Mouse (Mus musculus) midbrain, postnatal 0 days (tissue): ENCODE measurements around the gene Wnt5b. TPM values are rescaled to one million over a fixed set of nuclear protein-coding genes. Genes with fewer than 3 reads are reported as not detected.
A peak's percentile ranks its signal among the peaks of the same experiment; 100 is the strongest.

ENCODE experiments used
- ATAC-seq: fragments of 200-750 bp; cut with Nextera tagmentation; 2 replicates; pipeline ENCODE4 v1.8.0; 2017; ENCODE audit warnings: moderate number of reproducible peaks, mild to moderate bottlenecking, moderate TSS enrichment, moderate library complexity; ENCODE audit not compliant: low FRiP score
- DNase-seq: peaks from one replicate; pipeline ENCODE4 v3.0.0-alpha.2; 2015; ENCODE audit warnings: low spot score
- H3K27ac ChIP-seq: fragments of 300-500 bp; sonication (generic); 2 replicates; pipeline ENCODE4 v1.5.1; 2014; ENCODE audit warnings: low read depth, mild to moderate bottlenecking, low read length, mixed read lengths
- H3K27me3 ChIP-seq: fragments of 300-500 bp; sonication (generic); 2 replicates; pipeline ENCODE4 v1.6.1; 2014; ENCODE audit warnings: low read length, control low read depth, mixed read lengths; ENCODE audit not compliant: insufficient read depth
- H3K36me3 ChIP-seq: fragments of 300-500 bp; sonication (generic); 2 replicates; pipeline ENCODE4 v1.6.1; 2014; ENCODE audit warnings: low read length, control low read depth, mixed read lengths; ENCODE audit not compliant: insufficient read depth
- H3K4me1 ChIP-seq: fragments of 300-500 bp; sonication (generic); 2 replicates; pipeline ENCODE4 v1.6.1; 2014; ENCODE audit warnings: mild to moderate bottlenecking, control low read depth, antibody characterized with exemption, low read length, mixed read lengths; ENCODE audit not compliant: insufficient read depth
- H3K4me2 ChIP-seq: fragments of 300-500 bp; sonication (generic); 2 replicates; pipeline ENCODE4 v1.6.1; 2014; ENCODE audit warnings: low read depth, mild to moderate bottlenecking, low read length, mixed read lengths; ENCODE audit not compliant: poor library complexity, severe bottlenecking
- H3K4me3 ChIP-seq: fragments of 300-500 bp; sonication (generic); 2 replicates; pipeline ENCODE4 v1.5.1; 2014; ENCODE audit warnings: low read depth, mild to moderate bottlenecking, low read length, moderate library complexity
- H3K9ac ChIP-seq: fragments of 300-500 bp; sonication (generic); replicated peaks from 2 replicates; pipeline ENCODE4 v1.6.1; 2014; ENCODE audit warnings: mild to moderate bottlenecking, low read length, moderate library complexity, mixed read lengths; ENCODE audit not compliant: poor library complexity, severe bottlenecking
- H3K9me3 ChIP-seq: fragments of 300-500 bp; sonication (generic); 2 replicates; pipeline ENCODE4 v1.6.1; 2016; ENCODE audit warnings: low read length, control low read depth
- CTCF ChIP-seq: IDR thresholded peaks from 2 replicates; pipeline ENCODE4 v1.5.1; 2016; ENCODE audit warnings: antibody characterized with exemption, mild to moderate bottlenecking
- WGBS: fragments of 180-500 bp; shearing (Covaris S2); extraction: QIAGEN DNeasy Blood & Tissue Kit; methylation state at CpG from one replicate; pipeline ENCODE4 v1.1.7; 2014; 5-methylcytosine and 5-hydroxymethylcytosine counted together
- polyA plus RNA-seq: library from polyadenylated mRNA; unstranded; fragments of >200 nt; fragmentation: Nextera tagmentation; extraction: Ambion mirVana; gene quantifications from 2 replicates; pipeline ENCODE4 v1.2.1, GENCODE M21; 2015
- total RNA-seq: library from RNA; depleted of rRNA; stranded (reverse); fragments of >200 nt; gene quantifications from 2 replicates; pipeline ENCODE4 v1.2.3, GENCODE M21; 2014

The Wnt5b gene
- total and polyA plus RNA-seq, 2 experiments from 2014 or later: 1.6 to 2.1 TPM

- ATAC-seq (no peak), DNase-seq (no peak)
- no peak for TF ChIP-seq CTCF
- Histone ChIP-seq H3K36me3 (no peaks in the 10 kb centered on the region), H3K4me3 (no peak overlapping the region), H3K27me3 (peaks cover under 1% of the 10 kb centered on the region; the same call in 1 of the 2 replicates), H3K9me3 (no peaks in the 10 kb centered on the region), H3K4me2 (no peak overlapping the region), H3K27ac (no peak overlapping the region), H3K4me1 (no peaks in the 10 kb centered on the region), H3K9ac (no peak overlapping the region)
- 71% methylated on average over 12 of the region's 12 CpGs for WGBS
Observed at GRCm38 (mm10) chr6:119535867-119536266, 8.3 kb downstream of the Wnt5b start.

- Histone ChIP-seq H3K4me3 (no peak overlapping the region), H3K36me3 (no peaks in the 10 kb centered on the region), H3K4me2 (no peak overlapping the region), H3K9me3 (no peaks in the 10 kb centered on the region), H3K4me1 (no peaks in the 10 kb centered on the region), H3K27me3 (no peaks in the 10 kb centered on the region), H3K27ac (no peak overlapping the region), H3K9ac (no peak overlapping the region)
- 82% methylated on average over 9 of the region's 9 CpGs for WGBS
- no peak for TF ChIP-seq CTCF
- no peak for DNase-seq
- ATAC-seq: no peak
Observed at GRCm38 (mm10) chr6:119533170-119533709, 10.9 kb downstream of the Wnt5b start.

GRCm38 (mm10) chr6:119529659-119530058 is 14.5 kb downstream of the Wnt5b start:
- DNase-seq: no peak
- H3K36me3 ChIP-seq: no peaks in the 10 kb centered on the region
- WGBS: 94% methylated on average over 3 of the region's 3 CpGs
- no peak overlapping the region for H3K27ac ChIP-seq
- no peak for ATAC-seq
- no peak overlapping the region for H3K4me3 ChIP-seq
- H3K4me2 ChIP-seq: no peak overlapping the region
- H3K9ac ChIP-seq: no peak overlapping the region
- H3K27me3 ChIP-seq: no peaks in the 10 kb centered on the region
- no peaks in the 10 kb centered on the region for H3K9me3 ChIP-seq
- no peak for TF ChIP-seq CTCF
- no peaks in the 10 kb centered on the region for H3K4me1 ChIP-seq

GRCm38 (mm10) chr6:119526498-119526897 is 17.6 kb downstream of the Wnt5b start:
- Histone ChIP-seq H3K27me3 (no peaks in the 10 kb centered on the region), H3K4me3 (no peak overlapping the region), H3K36me3 (no peaks in the 10 kb centered on the region), H3K27ac (no peak overlapping the region), H3K4me1 (no peaks in the 10 kb centered on the region), H3K4me2 (no peak overlapping the region), H3K9me3 (no peaks in the 10 kb centered on the region), H3K9ac (no peak overlapping the region)
- ATAC-seq: no peak
- DNase-seq: no peak
- TF ChIP-seq CTCF: no peak
- 71% methylated on average over 5 of the region's 5 CpGs for WGBS

- Histone ChIP-seq H3K4me2 (no peak overlapping the region), H3K27me3 (no peaks in the 10 kb centered on the region), H3K9me3 (no peaks in the 10 kb centered on the region), H3K9ac (no peak overlapping the region), H3K4me1 (no peaks in the 10 kb centered on the region), H3K27ac (no peak overlapping the region), H3K4me3 (no peak overlapping the region), H3K36me3 (no peaks in the 10 kb centered on the region)
- no peak for DNase-seq
- 44% methylated on average over 3 of the region's 3 CpGs for WGBS
- no peak for TF ChIP-seq CTCF
- ATAC-seq: no peak
Observed at GRCm38 (mm10) chr6:119521931-119522391, 22.2 kb downstream of the Wnt5b start.

- H3K36me3 ChIP-seq: no peaks in the 10 kb centered on the region
- no peak for DNase-seq
- H3K9ac ChIP-seq: no peak overlapping the region
- no peaks in the 10 kb centered on the region for H3K9me3 ChIP-seq
- H3K27me3 ChIP-seq: no peaks in the 10 kb centered on the region
- WGBS: 69% methylated on average over 3 of the region's 3 CpGs
- H3K4me3 ChIP-seq: no peak overlapping the region
- peak; percentile 28; the same call in 1 of the 2 replicates for TF ChIP-seq CTCF
- no peak overlapping the region for H3K4me2 ChIP-seq
- H3K4me1 ChIP-seq: no peaks in the 10 kb centered on the region
- ATAC-seq: no peak
- no peak overlapping the region for H3K27ac ChIP-seq
Observed at GRCm38 (mm10) chr6:119521482-119521900, 22.7 kb downstream of the Wnt5b start.
